Mouse (Mus musculus): ENCODE results near the gene Cyb5r4.
"Not testable (repeated sequence)": the region's sequence is repeated elsewhere in the genome, so short reads cannot be mapped to it uniquely, and the experiment has no call there.

Cyb5r4 gene

GRCm38 (mm10) chr9:87021778-87022523, at the start of gene Cyb5r4:
Cyb5r4 (plus strand) TSS chr9:87022014.
- peak; percentile 88 for DNase-seq (ENCODE audit: low spot score)

- not testable (repeated sequence) for DNase-seq (ENCODE audit: low spot score)
Observed at GRCm38 (mm10) chr9:86972471-86972870, 49.3 kb upstream of the Cyb5r4 start.

- DNase-seq (ENCODE audit: low spot score) = no peak
Observed at GRCm38 (mm10) chr9:86973562-86973961, 48.3 kb upstream of the Cyb5r4 start.

- no peak for DNase-seq (ENCODE audit: low spot score)
Observed at GRCm38 (mm10) chr9:86976896-86977295, 44.9 kb upstream of the Cyb5r4 start.

- no peak for DNase-seq (ENCODE audit: low spot score)
Observed at GRCm38 (mm10) chr9:86978257-86978907, 43.4 kb upstream of the Cyb5r4 start.

- no peak for DNase-seq (ENCODE audit: low spot score)
Observed at GRCm38 (mm10) chr9:86980048-86980447, 41.8 kb upstream of the Cyb5r4 start.

GRCm38 (mm10) chr9:86980942-86981341, 40.9 kb upstream of the Cyb5r4 start:
- no peak for DNase-seq (ENCODE audit: low spot score)

- DNase-seq (ENCODE audit: low spot score) = no peak
Observed at GRCm38 (mm10) chr9:86981551-86981950, 40.3 kb upstream of the Cyb5r4 start.

GRCm38 (mm10) chr9:86984583-86984982, 37.2 kb upstream of the Cyb5r4 start:
- no peak for DNase-seq (ENCODE audit: low spot score)

- DNase-seq (ENCODE audit: low spot score) = no peak
Observed at GRCm38 (mm10) chr9:86985105-86985504, 36.7 kb upstream of the Cyb5r4 start.

GRCm38 (mm10) chr9:86986703-86987296, 35.0 kb upstream of the Cyb5r4 start:
- no peak for DNase-seq (ENCODE audit: low spot score)

GRCm38 (mm10) chr9:86989822-86990221, 32.0 kb upstream of the Cyb5r4 start:
- no peak for DNase-seq (ENCODE audit: low spot score)

GRCm38 (mm10) chr9:86991758-86992157, 30.1 kb upstream of the Cyb5r4 start:
- DNase-seq (ENCODE audit: low spot score) = no peak

- DNase-seq (ENCODE audit: low spot score) = no peak
Observed at GRCm38 (mm10) chr9:86997046-86997691, 24.6 kb upstream of the Cyb5r4 start.

- DNase-seq (ENCODE audit: low spot score) = no peak
Observed at GRCm38 (mm10) chr9:86999956-87000582, 21.7 kb upstream of the Cyb5r4 start.

- no peak for DNase-seq (ENCODE audit: low spot score)
Observed at GRCm38 (mm10) chr9:87004701-87005434, 16.9 kb upstream of the Cyb5r4 start.

GRCm38 (mm10) chr9:87005435-87005779, 16.4 kb upstream of the Cyb5r4 start:
- no peak for DNase-seq (ENCODE audit: low spot score)

- DNase-seq (ENCODE audit: low spot score) = no peak
Observed at GRCm38 (mm10) chr9:87008507-87008906, 13.3 kb upstream of the Cyb5r4 start.

- no peak for DNase-seq (ENCODE audit: low spot score)
Observed at GRCm38 (mm10) chr9:87008919-87009318, 12.9 kb upstream of the Cyb5r4 start.

- no peak for DNase-seq (ENCODE audit: low spot score)
Observed at GRCm38 (mm10) chr9:87015288-87015937, 6.4 kb upstream of the Cyb5r4 start, which contains the start of gene Ripply2. Ripply2 (plus strand) TSS chr9:87015537.

GRCm38 (mm10) chr9:87015938-87016294, 5.9 kb upstream of the Cyb5r4 start:
- DNase-seq (ENCODE audit: low spot score) = no peak

All from ovary, adult 18-20 months (tissue).